Mouse (Mus musculus) E14TG2a.4 (cell line): ENCODE results near the gene Atoh7.
A peak's percentile ranks its signal among the peaks of the same experiment; 100 is the strongest.
"Not testable (repeated sequence)": the region's sequence is repeated elsewhere in the genome, so short reads cannot be mapped to it uniquely, and the experiment has no call there.

ENCODE experiments used
- H3K27me3 ChIP-seq: 2 replicates; pipeline ENCODE4 v1.6.1; 2014; ENCODE audit warnings: low read length, control low read depth; ENCODE audit not compliant: insufficient read depth
- H3K36me3 ChIP-seq: 2 replicates; pipeline ENCODE4 v1.6.1; 2014; ENCODE audit warnings: low read length, control low read depth; ENCODE audit not compliant: insufficient read depth
- H3K4me1 ChIP-seq: replicated peaks from 2 replicates; pipeline ENCODE4 v1.6.1; 2014; ENCODE audit warnings: low read depth, low read length, control low read depth
- H3K4me3 ChIP-seq: replicated peaks from 2 replicates; pipeline ENCODE4 v1.5.1; 2014; ENCODE audit warnings: mild to moderate bottlenecking, low read length
- H3K9me3 ChIP-seq: 2 replicates; pipeline ENCODE4 v1.6.1; 2014; ENCODE audit warnings: low read length, control low read depth
- CTCF ChIP-seq: conservative IDR thresholded peaks from 2 replicates; pipeline ENCODE4 v1.5.1; 2014; ENCODE audit warnings: low read length
- NANOG ChIP-seq: IDR thresholded peaks from 2 replicates; pipeline ENCODE4 v1.6.1; 2014; ENCODE audit warnings: borderline replicate concordance, low read length, mixed read lengths
- POU5F1 ChIP-seq: IDR thresholded peaks from 2 replicates; pipeline ENCODE4 v1.6.1; 2014; ENCODE audit warnings: low read length, borderline replicate concordance

Atoh7 gene

DNA sequence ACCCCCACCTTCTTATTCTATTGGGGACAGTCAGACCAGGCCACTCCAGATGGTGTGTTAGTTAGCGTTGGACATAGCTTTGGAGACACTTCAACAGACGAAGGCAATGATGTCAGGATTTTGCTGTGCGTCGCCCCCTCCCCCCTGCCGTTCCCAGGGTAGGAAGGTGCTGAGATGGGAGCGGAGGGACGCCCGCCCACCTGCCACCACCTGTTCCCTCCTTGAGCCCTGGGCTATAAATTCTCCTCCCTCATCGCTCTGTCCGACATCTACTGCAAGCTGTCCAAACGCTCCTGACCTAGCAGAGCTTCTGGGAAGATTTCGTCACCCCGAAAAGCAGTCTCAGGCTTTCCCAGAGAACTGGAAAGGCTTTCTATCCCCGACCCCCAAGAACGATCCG, at the start of gene Atoh7:
Gene Atoh7 (plus strand): TSS at position 131 of the 400 bp plus-strand sequence.
- TF ChIP-seq POU5F1 (no peak), NANOG (no peak), CTCF (no peak)
- peaks cover 33% of the 10 kb centered on the region for H3K9me3 ChIP-seq
- H3K4me3 ChIP-seq = peak within 1 kb of the TSS; percentile 82
- H3K36me3 ChIP-seq = no peaks in the 10 kb centered on the region
- H3K27me3 ChIP-seq = peaks cover 47% of the 10 kb centered on the region
- H3K4me1 ChIP-seq = peaks cover 6% of the 10 kb centered on the region

DNA sequence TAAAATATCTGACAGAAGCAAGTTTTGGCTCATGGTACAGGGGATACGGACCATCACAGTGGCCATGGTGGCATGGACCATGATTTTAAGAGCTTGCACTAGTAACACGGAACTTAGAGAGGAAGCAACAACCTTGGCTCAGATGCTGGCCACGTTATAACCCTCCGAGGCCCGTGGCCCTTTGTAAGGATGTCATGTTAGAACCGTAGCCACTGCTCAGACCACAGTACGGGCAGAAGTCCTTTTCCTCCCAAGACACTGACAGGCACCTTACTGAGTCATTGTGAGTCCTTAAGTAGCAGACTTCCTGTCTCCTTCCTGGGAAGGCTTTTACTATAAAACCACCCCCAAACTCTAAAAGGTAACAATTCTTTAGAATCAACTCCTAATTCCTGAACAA, 48.2 kb upstream of the Atoh7 start:
- Histone ChIP-seq H3K4me1 (peaks cover 69% of the 10 kb centered on the region), H3K9me3 (0 out of 2 replicates have a peak, but pooled peaks cover 3% of the 10 kb centered on the region), H3K4me3 (no peak overlapping the region), H3K27me3 (no peaks in the 10 kb centered on the region), H3K36me3 (no peaks in the 10 kb centered on the region)
- TF ChIP-seq POU5F1 (no peak), NANOG (no peak), CTCF (no peak)

DNA sequence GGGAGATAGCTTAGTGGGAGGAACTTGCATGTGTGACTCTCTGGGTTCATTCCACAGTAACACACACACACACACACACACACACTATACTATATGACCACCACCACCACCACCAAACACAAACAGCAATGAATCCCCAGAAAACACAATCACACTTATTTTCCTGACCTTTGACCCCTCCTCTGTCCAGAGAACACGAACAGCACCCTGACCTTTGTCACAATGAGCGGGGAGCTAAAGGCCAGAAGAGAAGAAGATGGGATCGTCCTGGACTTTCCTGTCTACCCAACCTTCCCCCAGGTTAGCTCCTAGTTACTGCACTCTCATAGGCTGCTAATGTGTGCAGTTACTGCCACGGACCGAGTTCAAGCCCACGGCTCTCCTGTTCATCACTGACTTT, 47.4 kb upstream of the Atoh7 start:
- TF ChIP-seq CTCF (no peak), POU5F1 (no peak), NANOG (no peak)
- H3K9me3 ChIP-seq = 0 out of 2 replicates have a peak, but pooled peaks cover 3% of the 10 kb centered on the region

DNA sequence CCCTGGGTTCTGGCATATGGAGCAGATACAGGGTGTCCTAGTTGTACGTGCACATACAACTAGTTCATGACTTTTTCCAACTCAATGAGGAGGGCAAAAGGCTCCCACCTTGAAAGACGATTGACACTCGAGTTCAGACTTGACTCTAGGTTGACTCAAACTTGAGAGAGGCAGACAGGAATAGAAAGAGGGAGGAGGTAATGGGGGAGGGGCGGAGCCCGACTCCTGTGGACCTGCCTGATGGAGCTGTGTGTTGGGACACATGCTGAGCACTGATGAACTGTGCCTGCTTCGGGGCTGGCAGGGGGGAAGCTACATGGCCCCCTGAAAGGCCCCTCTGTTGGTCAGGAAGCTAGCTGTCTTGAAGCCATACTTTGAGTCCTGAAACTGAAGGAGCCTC, 46.4 kb upstream of the Atoh7 start:
- no peaks in the 10 kb centered on the region for H3K27me3 ChIP-seq
- no peaks in the 10 kb centered on the region for H3K36me3 ChIP-seq
- TF ChIP-seq CTCF (no peak), POU5F1 (no peak), NANOG (no peak)
- 0 out of 2 replicates have a peak, but pooled peaks cover 3% of the 10 kb centered on the region for H3K9me3 ChIP-seq
- H3K4me1 ChIP-seq = peaks cover 81% of the 10 kb centered on the region
- H3K4me3 ChIP-seq = 0 out of 2 replicates have a peak overlapping the region, but pooled peaks have one; percentile 17

More for the DNA sequence above, 47.4 kb upstream of the Atoh7 start:
- Histone ChIP-seq H3K27me3 (no peaks in the 10 kb centered on the region), H3K4me1 (peaks cover 76% of the 10 kb centered on the region), H3K4me3 (no peak overlapping the region), H3K36me3 (no peaks in the 10 kb centered on the region)

DNA sequence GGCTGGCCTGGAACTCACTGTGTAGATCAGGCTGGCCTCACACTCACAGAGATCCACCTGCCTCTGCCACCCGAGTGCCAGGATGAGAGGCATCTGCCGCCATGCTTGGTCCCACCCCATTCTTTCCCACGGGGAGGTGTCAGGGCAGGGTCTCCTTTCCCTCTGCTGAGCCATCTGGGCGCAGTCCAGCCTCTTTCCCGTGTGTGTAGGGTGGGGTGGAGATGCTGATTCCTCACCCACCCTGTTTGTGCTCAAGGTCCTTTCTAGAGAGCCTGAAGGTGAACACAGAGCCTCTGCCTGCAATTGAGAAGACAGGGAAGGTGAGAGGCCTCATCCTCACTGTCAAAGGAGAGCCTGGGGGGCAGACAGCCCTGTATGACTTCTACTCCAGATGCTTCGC, 45.4 kb upstream of the Atoh7 start:
- not testable (repeated sequence) for H3K36me3 ChIP-seq, H3K27me3 ChIP-seq, H3K9me3 ChIP-seq
- Histone ChIP-seq H3K4me1 (peaks cover 73% of the 10 kb centered on the region), H3K4me3 (peak overlapping the region; percentile 17; the same call in 1 of the 2 replicates)

DNA sequence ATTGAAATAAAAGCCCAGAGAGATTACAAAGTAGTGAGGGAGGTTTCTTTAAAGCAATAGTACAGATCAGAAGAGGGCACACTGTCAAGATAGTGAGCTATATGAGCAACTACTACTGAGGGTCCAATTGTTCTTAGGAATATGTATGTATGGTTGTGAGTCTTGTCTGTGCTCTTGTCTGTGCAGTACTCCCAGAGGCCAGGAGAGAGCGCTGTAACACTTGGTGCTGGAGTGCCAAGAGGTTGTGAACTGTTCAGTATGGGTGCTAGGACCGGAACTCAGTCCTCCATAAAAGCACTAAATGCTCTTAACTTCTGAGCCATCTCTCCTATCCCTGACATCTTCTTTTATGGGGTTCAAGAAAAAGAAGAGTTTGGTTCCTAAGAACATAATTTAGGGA, 44.9 kb upstream of the Atoh7 start:
- H3K27me3 ChIP-seq = peaks cover 9% of the 10 kb centered on the region; the same call in 1 of the 2 replicates
- TF ChIP-seq POU5F1 = no peak
- peak; percentile 54 for TF ChIP-seq CTCF
- H3K36me3 ChIP-seq = no peaks in the 10 kb centered on the region
- 0 out of 2 replicates have a peak, but pooled peaks cover 3% of the 10 kb centered on the region for H3K9me3 ChIP-seq
- H3K4me1 ChIP-seq = peaks cover 68% of the 10 kb centered on the region
- H3K4me3 ChIP-seq = no peak overlapping the region

DNA sequence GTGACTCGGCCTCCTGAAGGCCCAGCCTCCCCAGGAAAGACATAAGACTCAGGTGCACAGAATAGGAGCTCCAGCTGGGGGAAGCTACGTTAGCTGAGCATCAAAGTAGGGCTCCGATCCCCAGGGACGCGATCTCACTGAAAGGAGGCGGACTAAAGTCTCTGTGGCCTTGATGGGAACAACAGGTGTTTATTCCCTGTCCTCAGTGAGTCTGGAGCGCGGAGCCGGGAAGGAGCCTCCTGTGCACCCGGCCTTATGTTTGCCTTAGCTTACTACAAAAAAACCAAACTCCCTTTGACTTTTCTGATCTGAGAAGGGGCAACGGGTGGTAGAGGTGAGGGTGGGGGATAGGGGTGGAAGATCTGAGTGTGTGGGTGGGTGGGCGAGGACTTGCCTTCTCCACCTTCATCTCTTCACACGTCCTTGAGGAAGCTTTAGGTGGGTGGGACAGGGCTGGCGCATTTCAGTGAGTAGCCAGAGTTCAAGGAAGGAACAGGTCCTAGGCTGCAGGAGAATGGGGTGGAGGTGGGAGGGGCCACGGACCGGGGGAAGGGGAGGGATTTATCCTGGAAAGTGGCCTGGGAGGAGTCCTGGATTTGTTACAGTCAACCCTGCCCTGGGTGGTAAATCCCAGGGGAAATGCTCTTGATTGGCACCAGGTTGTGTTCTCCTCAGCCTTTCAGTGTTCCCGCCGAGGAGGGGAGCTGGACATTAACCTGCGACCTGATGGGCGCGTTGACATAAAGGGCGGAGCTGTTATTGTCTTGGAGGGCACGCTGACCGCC, 42.3 kb upstream of the Atoh7 start:
- H3K9me3 ChIP-seq = 0 out of 2 replicates have a peak, but pooled peaks cover 3% of the 10 kb centered on the region
- TF ChIP-seq NANOG (no peak), POU5F1 (no peak), CTCF (no peak)
- H3K36me3 ChIP-seq = no peaks in the 10 kb centered on the region
- H3K4me3 ChIP-seq = peak overlapping the region; percentile 50
- H3K4me1 ChIP-seq = peaks cover 60% of the 10 kb centered on the region
- peaks cover 21% of the 10 kb centered on the region for H3K27me3 ChIP-seq

DNA sequence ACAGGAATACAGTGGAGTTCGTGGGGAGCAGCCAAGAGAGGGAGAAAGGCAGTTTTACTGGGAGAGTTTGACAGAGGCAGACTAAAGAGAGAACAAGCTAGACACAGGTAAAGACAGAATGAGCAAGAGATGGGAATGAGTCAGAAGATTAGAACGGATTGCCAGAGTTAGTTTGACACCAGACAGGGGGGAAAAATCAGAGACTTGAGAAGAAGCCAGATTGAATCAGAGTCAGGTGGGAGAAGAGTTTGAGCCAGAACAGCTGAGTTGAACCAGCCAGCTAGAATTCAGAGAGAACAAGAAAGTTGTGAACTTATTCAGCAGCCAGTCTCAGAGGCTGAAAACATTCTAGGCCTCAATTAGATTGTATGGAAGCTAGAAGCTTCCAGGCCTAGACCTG, 39.6 kb upstream of the Atoh7 start, which contains the start of gene Pbld1:
Gene Pbld1 (plus strand): TSS at position 301 of the 400 bp plus-strand sequence.
- TF ChIP-seq CTCF = no peak
- no peak for TF ChIP-seq POU5F1
- TF ChIP-seq NANOG = no peak
- H3K4me3 ChIP-seq = no peak within 1 kb of the TSS
- H3K27me3 ChIP-seq = peaks cover 26% of the 10 kb centered on the region
- H3K9me3 ChIP-seq = 0 out of 2 replicates have a peak, but pooled peaks cover 3% of the 10 kb centered on the region
- H3K4me1 ChIP-seq = peaks cover 37% of the 10 kb centered on the region
- H3K36me3 ChIP-seq = no peaks in the 10 kb centered on the region

DNA sequence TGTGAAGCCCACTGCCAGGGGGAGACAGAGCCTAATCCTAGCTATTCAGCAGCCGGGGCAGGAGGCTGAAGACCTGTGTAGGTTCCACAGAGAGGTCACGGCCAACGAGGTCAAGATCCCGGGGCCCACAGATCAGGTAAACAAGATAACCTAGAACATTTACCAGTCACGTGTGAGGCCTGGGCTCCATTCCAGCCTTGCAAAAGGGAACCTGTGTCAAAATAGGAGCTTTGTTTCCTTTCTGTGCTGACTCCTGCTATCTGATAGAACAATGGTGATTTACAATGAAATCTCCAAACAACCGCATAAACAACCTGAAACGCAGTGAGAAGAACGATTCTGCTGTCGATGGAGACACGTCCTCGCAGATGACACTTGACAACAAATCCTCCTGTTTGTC, 39.0 kb upstream of the Atoh7 start:
- H3K9me3 ChIP-seq = no peaks in the 10 kb centered on the region
- TF ChIP-seq NANOG = no peak
- no peak for TF ChIP-seq POU5F1
- TF ChIP-seq CTCF = no peak
- H3K27me3 ChIP-seq = peaks cover 26% of the 10 kb centered on the region
- H3K4me1 ChIP-seq = peaks cover 34% of the 10 kb centered on the region
- H3K4me3 ChIP-seq = no peak overlapping the region
- H3K36me3 ChIP-seq = no peaks in the 10 kb centered on the region
